Mouse (Mus musculus) ES-Bruce4 (cell line): ENCODE results near the gene Tnc.

Experiments used
- CTCF ChIP-seq: IDR thresholded peaks from one replicate; pipeline ENCODE4 v1.8.1; 2011; ENCODE audit warnings: low read depth, low read length
- POLR2A ChIP-seq: IDR thresholded peaks from one replicate; pipeline ENCODE4 v1.8.1; 2011; ENCODE audit warnings: low read length; ENCODE audit not compliant: insufficient read depth

DNA sequence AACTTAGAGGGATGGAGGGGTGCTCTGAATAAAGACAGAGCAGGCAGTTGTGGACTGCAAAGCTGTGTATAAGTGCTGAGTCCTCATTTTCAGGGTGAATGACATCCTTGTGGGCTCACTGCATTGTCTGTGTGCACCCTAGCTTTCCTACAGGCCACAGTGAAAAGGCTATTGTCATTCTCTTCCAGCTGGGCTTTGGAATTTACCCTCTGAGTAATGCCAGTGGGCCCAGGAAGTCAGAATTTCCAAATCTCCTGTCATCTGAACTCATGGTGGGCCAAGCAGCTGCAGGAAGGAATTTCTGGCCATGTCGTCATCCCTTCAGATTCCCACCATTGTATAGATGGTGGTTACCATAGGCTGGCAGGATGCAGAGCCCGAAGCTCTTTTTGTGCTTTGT lies 44.6 kb downstream of the Tnc start:
- TF ChIP-seq CTCF (no peak), POLR2A (no peak)
